Comparison of ENCODE assay signal across 8 mouse cellular contexts in the genomic region with DNA sequence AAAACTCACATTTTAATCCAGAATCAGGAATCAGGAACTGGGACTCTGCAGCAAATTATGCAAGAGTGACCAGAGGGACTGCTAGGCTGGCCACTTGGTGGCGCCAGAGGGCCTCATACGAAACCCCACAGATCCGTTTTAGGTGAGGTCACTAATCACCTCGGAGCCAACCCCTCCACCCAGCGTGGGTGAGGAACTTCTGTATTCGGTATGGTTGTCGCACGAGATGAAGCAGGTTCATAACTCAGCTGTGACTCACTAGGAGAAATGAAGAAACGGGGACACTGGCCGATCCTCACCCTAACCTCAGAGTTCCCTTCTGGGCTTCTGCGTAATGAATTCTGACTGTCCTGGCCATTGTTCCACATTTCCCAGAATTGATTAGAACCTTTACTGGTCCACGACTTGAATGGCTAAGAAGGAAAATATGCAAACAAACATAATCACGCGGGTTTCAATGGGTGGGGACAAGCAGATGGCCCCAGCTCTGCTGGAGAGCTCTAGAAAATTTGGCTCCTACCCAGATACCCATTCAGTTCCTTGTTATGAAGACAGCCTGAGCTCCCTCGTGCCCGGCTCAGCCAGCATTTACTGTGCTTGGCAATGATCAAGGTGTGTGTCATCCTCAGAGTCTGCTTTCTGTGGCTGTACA.
DNase-seq lines count a peak whose midpoint lies in the region; ATAC-seq and TF ChIP-seq lines count a peak whose summit lies in the region.

No protein-coding gene starts in this region.

- CTCF ChIA-PET in Patski (lab: Charles Lee), result interaction anchor here (0.8 to 4.2 kb wide), 9 partner anchors 12 to 364 kb away, joined by 3 to 23 read pairs (median 3); no protein-coding TSS in a partner anchor

- TF ChIP-seq CTCF in Patski (IDR thresholded peaks at IDR 0.05), result peak; percentile 95

- peak; percentile 77 for DNase-seq in Patski (ENCODE audit: low read depth, low spot score)
- DNase-seq in cerebellum, adult 11 months, result peak; percentile 16
- DNase-seq in heart, postnatal 25 days (ENCODE audit: low spot score), result peak; percentile 76
- DNase-seq in layer of hippocampus, postnatal 36 days, result peak; percentile 67 to 72
- DNase-seq in right cerebral cortex, postnatal 4 days, result peak; percentile 83
- DNase-seq in yolk sac, embryonic 10.5 days (ENCODE audit: low spot score), result no peak

- peaks cover 18% of the 10 kb centered on the region for H3K27me3 ChIP-seq in Patski
- H3K27me3 ChIP-seq in forebrain, embryonic 15.5 days, result no peaks in the 10 kb centered on the region

- peak; percentile 97 for ATAC-seq in Patski
- peak; percentile 62; the same call in 1 of the 2 replicates for ATAC-seq in forebrain, embryonic 15.5 days (replicated peaks)
- peak; percentile 81 for ATAC-seq in megakaryocyte-erythroid progenitor cell, adult 5-6 weeks (replicated peaks; ENCODE audit: low FRiP score, low TSS enrichment, poor library complexity, severe bottlenecking)

- in situ Hi-C loops in Patski (cut with MboI; ENCODE audit: low pct_unique_long_range_greater_than_20kb), result loop anchor here (5.0 kb wide), 1 partner anchor 356 kb away; no protein-coding TSS in a partner anchor

- no peaks in the 10 kb centered on the region for H3K36me3 ChIP-seq in forebrain, embryonic 15.5 days

- 0 out of 2 replicates have a peak overlapping the region, but pooled peaks have one; percentile 0 for H3K4me2 ChIP-seq in forebrain, embryonic 15.5 days (replicated peaks)

- H3K9me3 ChIP-seq in forebrain, embryonic 15.5 days, result peaks cover 5% of the 10 kb centered on the region; the same call in 1 of the 2 replicates

- H3K9ac ChIP-seq in forebrain, embryonic 15.5 days (replicated peaks), result no peak overlapping the region

- H3K4me3 ChIP-seq in forebrain, embryonic 15.5 days, result no peak overlapping the region

- intact Hi-C loops in heart, postnatal 25 days (cut with DNase I), result loop anchor here (1.0 kb wide), 1 partner anchor 358 kb away; no protein-coding TSS in a partner anchor

- no peak overlapping the region for H3K27ac ChIP-seq in forebrain, embryonic 15.5 days (replicated peaks)

- WGBS in forebrain, embryonic 15.5 days, result 26% methylated on average over 16 of the region's 16 CpGs

- POLR2A ChIA-PET in Patski (lab: Charles Lee), result no interaction called here

- peaks cover 5% of the 10 kb centered on the region; the same call in 1 of the 2 replicates for H3K4me1 ChIP-seq in forebrain, embryonic 15.5 days
